Comparison of ENCODE assay signal across 13 mouse cellular contexts in the genomic region with DNA sequence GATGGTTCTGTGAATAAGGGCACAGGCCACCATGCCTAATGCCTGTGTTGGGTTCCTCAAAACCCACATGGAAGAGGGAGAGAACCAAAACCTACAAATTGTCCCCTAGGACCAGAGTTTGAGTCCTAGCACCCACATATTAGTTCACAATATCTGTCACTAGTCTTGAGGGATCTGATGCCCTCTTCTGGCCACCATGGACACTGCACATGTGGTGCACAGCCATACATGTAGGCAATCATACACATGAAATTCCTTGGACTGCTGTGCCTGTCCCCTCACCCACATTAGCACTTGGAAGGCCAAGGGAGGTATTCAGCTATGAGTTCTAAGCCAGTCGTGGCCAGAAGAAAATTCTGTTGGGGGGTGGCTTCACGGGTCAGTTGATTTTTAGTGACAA. TPM values are rescaled to one million over a fixed set of nuclear protein-coding genes. Genes with fewer than 3 reads are reported as not detected.
DNase-seq lines count a peak whose midpoint lies in the region; ATAC-seq and TF ChIP-seq lines count a peak whose summit lies in the region.
"Had no signal": no experiment of that assay in that cellular context is flagged by ENCODE, and none has a peak within 500 bp of the region (broad histone marks: within the 10 kb centered on the region; RNA-seq: fewer than 3 reads in every experiment).

No protein-coding gene starts in this region.

- ATAC-seq in midbrain, postnatal 0 days (ENCODE audit: low FRiP score): no peak
- ATAC-seq in activated CD4-positive, CD25-positive, alpha-beta regulatory T cell, adult 4 months: no peak

- H3K27me3 ChIP-seq in heart, adult 2 months (ENCODE audit: control insufficient read depth, insufficient read depth, low read length): no peaks in the 10 kb centered on the region
- no peaks in the 10 kb centered on the region for H3K27me3 ChIP-seq in midbrain, postnatal 0 days (ENCODE audit: insufficient read depth, low read length)
- no peaks in the 10 kb centered on the region for H3K27me3 ChIP-seq in midbrain, embryonic 10.5 days (ENCODE audit: low read depth, poor library complexity, severe bottlenecking)
- H3K27me3 ChIP-seq in splenic B cell, adult 2 months (ENCODE audit: control insufficient read depth, insufficient read depth, low read length, poor library complexity, severe bottlenecking): no peaks in the 10 kb centered on the region
- H3K27me3 ChIP-seq: limb, embryonic 15.5 days had no signal

- H3K36me3 ChIP-seq in heart, adult 2 months (ENCODE audit: control insufficient read depth, insufficient read depth, low read length): peaks cover 7% of the 10 kb centered on the region
- peaks cover 8% of the 10 kb centered on the region for H3K36me3 ChIP-seq in midbrain, postnatal 0 days (ENCODE audit: insufficient read depth, low read length)
- H3K36me3 ChIP-seq in midbrain, embryonic 10.5 days: peaks cover 26% of the 10 kb centered on the region
- H3K36me3 ChIP-seq in splenic B cell, adult 2 months (ENCODE audit: control insufficient read depth, insufficient read depth, low read length, poor library complexity, severe bottlenecking): no peaks in the 10 kb centered on the region

- peaks cover 2% of the 10 kb centered on the region for H3K4me1 ChIP-seq in heart, adult 2 months (ENCODE audit: control insufficient read depth, insufficient read depth, low read length)
- no peaks in the 10 kb centered on the region for H3K4me1 ChIP-seq in midbrain, postnatal 0 days (ENCODE audit: insufficient read depth, low read length)
- H3K4me1 ChIP-seq in midbrain, embryonic 10.5 days: no peaks in the 10 kb centered on the region
- H3K4me1 ChIP-seq in bone marrow macrophage, adult 2 months (ENCODE audit: control insufficient read depth, insufficient read depth, low read length): peaks cover 21% of the 10 kb centered on the region
- H3K4me1 ChIP-seq: limb, embryonic 15.5 days had no signal

- no peak for TF ChIP-seq POLR2A in heart, adult 2 months (IDR thresholded peaks at IDR 0.05; ENCODE audit: insufficient read depth, low read depth, low read length)
- no peak for TF ChIP-seq POLR2A in bone marrow macrophage, adult 2 months (IDR thresholded peaks at IDR 0.05; ENCODE audit: borderline replicate concordance, low read depth, low read length)

- H3K4me3 ChIP-seq in heart, adult 2 months: no peak overlapping the region
- no peak overlapping the region for H3K4me3 ChIP-seq in midbrain, postnatal 0 days (ENCODE audit: low read depth, low read length)
- H3K4me3 ChIP-seq in midbrain, embryonic 10.5 days: no peak overlapping the region
- H3K4me3 ChIP-seq in bone marrow macrophage, adult 2 months (ENCODE audit: insufficient read depth, low read length): no peak overlapping the region
- H3K4me3 ChIP-seq: limb, embryonic 15.5 days had no signal

- no peak for DNase-seq in heart, adult 2 months
- DNase-seq in heart, postnatal 14 days: no peak
- no peak for DNase-seq in midbrain, postnatal 0 days (ENCODE audit: low spot score)
- DNase-seq in midbrain, embryonic 10.5 days (ENCODE audit: low spot score): no peak
- DNase-seq in splenic B cell, adult 2 months (ENCODE audit: low read depth, low spot score): peak; percentile 10
- DNase-seq in embryo, embryonic 9.5 days (ENCODE audit: extremely low spot score): no peak
- DNase-seq: adrenal gland, adult 8-10 months; kidney, adult 18-20 months; midbrain, embryonic 14.5 days; right cerebral cortex, postnatal 4 days had no signal

- peak overlapping the region; percentile 12 for H3K27ac ChIP-seq in heart, adult 2 months
- H3K27ac ChIP-seq in midbrain, postnatal 0 days (ENCODE audit: low read depth, low read length): no peak overlapping the region
- H3K27ac ChIP-seq in midbrain, embryonic 10.5 days (replicated peaks): no peak overlapping the region
- H3K27ac ChIP-seq in bone marrow macrophage, adult 2 months (ENCODE audit: insufficient read depth, low read depth, low read length): no peak overlapping the region
- H3K27ac ChIP-seq: limb, embryonic 15.5 days had no signal

- TF ChIP-seq EP300 in heart, adult 2 months (IDR thresholded peaks at IDR 0.05; ENCODE audit: insufficient read depth, low read depth, low read length): no peak

- WGBS in heart, adult 2 months: 93% methylated on average over 2 of the region's 2 CpGs
- 98% methylated on average over 2 of the region's 2 CpGs for WGBS in midbrain, postnatal 0 days
- 85% methylated on average over 2 of the region's 2 CpGs for WGBS in midbrain, embryonic 10.5 days

- no peaks in the 10 kb centered on the region for H3K79me2 ChIP-seq in heart, adult 2 months (replicated peaks; ENCODE audit: control insufficient read depth, insufficient read depth, low read length)

- intact Hi-C loops in heart, adult 2 months (cut with DNase I): loop anchor here (2.0 kb wide), 1 partner anchor 24 kb away; no protein-coding TSS in a partner anchor
- intact Hi-C loops in heart, postnatal 14 days (cut with DNase I): no loop called here

- no peaks in the 10 kb centered on the region for H3K9me3 ChIP-seq in midbrain, postnatal 0 days (ENCODE audit: low read length)
- peaks cover 5% of the 10 kb centered on the region; the same call in 1 of the 2 replicates for H3K9me3 ChIP-seq in midbrain, embryonic 10.5 days (replicated peaks)
- H3K9me3 ChIP-seq: limb, embryonic 15.5 days had no signal

- peak; percentile 56 for TF ChIP-seq CTCF in heart, adult 2 months (IDR thresholded peaks at IDR 0.05)
- peak; percentile 25 for TF ChIP-seq CTCF in midbrain, postnatal 0 days (IDR thresholded peaks at IDR 0.05)
- TF ChIP-seq CTCF in bone marrow macrophage, adult 2 months (IDR thresholded peaks at IDR 0.05; ENCODE audit: low read depth, low read length): 0 out of 2 replicates have a peak, but pooled peaks have one; percentile 8

- no peak overlapping the region for H3K4me2 ChIP-seq in midbrain, postnatal 0 days (ENCODE audit: low read depth, low read length, poor library complexity, severe bottlenecking)
- H3K4me2 ChIP-seq: limb, embryonic 15.5 days had no signal

- no peak overlapping the region for H3K9ac ChIP-seq in heart, adult 2 months (ENCODE audit: low read depth, low read length)
- no peak overlapping the region for H3K9ac ChIP-seq in midbrain, postnatal 0 days (replicated peaks; ENCODE audit: low read length, poor library complexity, severe bottlenecking)
- H3K9ac ChIP-seq: limb, embryonic 15.5 days had no signal

RNA-seq across cellular contexts. Expression of a gene that starts 36.0 kb away (rescaled TPM):
- 10 to 100 TPM in 1 of 2 experiments, 1 to 10 TPM in 1; 10.0 to 10.8 TPM for total RNA-seq in heart, adult 2 months (2021)
- 2.6 and 6.3 TPM in 2 replicates for polyA plus RNA-seq in heart, adult 2 months (2012; rRNA removed)
- total RNA-seq in heart, postnatal 14 days (2021): 10 to 100 TPM in 1 of 2 experiments, 1 to 10 TPM in 1; 9.7 to 10.1 TPM
- 5.8 and 8.4 TPM in 2 replicates for total RNA-seq in midbrain, postnatal 0 days (2014; rRNA removed)
- 3.2 and 3.8 TPM in 2 replicates for polyA plus RNA-seq in midbrain, postnatal 0 days (2015; fragmentation: Nextera tagmentation; extraction: Ambion mirVana)
- polyA plus RNA-seq in midbrain, embryonic 10.5 days (2016; fragmentation: Nextera tagmentation; extraction: Ambion mirVana): 1.5 and 1.7 TPM in 2 replicates
- polyA plus RNA-seq in bone marrow macrophage, adult 2 months (2012; ENCODE audit: insufficient read depth, insufficient read length, missing spikeins): 13.4 and 15.6 TPM in 2 replicates
- polyA plus RNA-seq in activated CD4-positive, CD25-positive, alpha-beta regulatory T cell, adult 4 months (2017; shearing (Covaris generic)): 1 to 10 TPM in 1 of 2 experiments, under 1 TPM in 1; 0.41 to 1.0 TPM
